Mouse (Mus musculus) stomach, embryonic 16.5 days (tissue): ENCODE data around the gene Ism2. TPM values are rescaled to one million over a fixed set of nuclear protein-coding genes. Genes with fewer than 3 reads are reported as not detected.

Experiments
- ATAC-seq: fragments of 200-750 bp; cut with Nextera tagmentation; 2 replicates; pipeline ENCODE4 v1.8.0; 2017; ENCODE audit warnings: moderate number of reproducible peaks, moderate TSS enrichment; ENCODE audit not compliant: insufficient read depth, low FRiP score
- H3K27ac ChIP-seq: fragments of 300-500 bp; sonication (generic); 2 replicates; pipeline ENCODE4 v1.5.1; 2014; ENCODE audit warnings: low read length
- H3K27me3 ChIP-seq: fragments of 300-500 bp; sonication (generic); 2 replicates; pipeline ENCODE4 v1.6.1; 2014; ENCODE audit warnings: low read length, control low read depth, mixed read lengths; ENCODE audit not compliant: control insufficient read depth, insufficient read depth
- H3K36me3 ChIP-seq: fragments of 300-500 bp; sonication (generic); 2 replicates; pipeline ENCODE4 v1.6.1; 2014; ENCODE audit warnings: low read length; ENCODE audit not compliant: control insufficient read depth, insufficient read depth
- H3K4me1 ChIP-seq: fragments of 300-500 bp; sonication (generic); 2 replicates; pipeline ENCODE4 v1.6.1; 2014; ENCODE audit warnings: low read length, control low read depth, mixed read lengths; ENCODE audit not compliant: control insufficient read depth, insufficient read depth
- H3K4me2 ChIP-seq: fragments of 300-500 bp; sonication (generic); 2 replicates; pipeline ENCODE4 v1.6.1; 2014; ENCODE audit warnings: low read depth, low read length, mixed read lengths
- H3K4me3 ChIP-seq: fragments of 300-500 bp; sonication (generic); replicated peaks from 2 replicates; pipeline ENCODE4 v1.5.1; 2014; ENCODE audit warnings: mild to moderate bottlenecking, low read length
- H3K9ac ChIP-seq: fragments of 300-500 bp; sonication (generic); 2 replicates; pipeline ENCODE4 v1.6.1; 2014; ENCODE audit warnings: low read length
- H3K9me3 ChIP-seq: fragments of 300-500 bp; sonication (generic); replicated peaks from 2 replicates; pipeline ENCODE4 v1.6.1; 2016; ENCODE audit warnings: low read length, control low read depth; ENCODE audit not compliant: control insufficient read depth
- WGBS: fragments of 180-500 bp; shearing (Covaris S2); extraction: QIAGEN DNeasy Blood & Tissue Kit; methylation state at CpG from one replicate; pipeline ENCODE4 v1.1.7; 2014; 5-methylcytosine and 5-hydroxymethylcytosine counted together
- microRNA-seq: library from miRNA; unstranded; fragments of <30 nt; microRNA quantifications from one replicate; pipeline ENCODE4, GENCODE M21; 2016
- polyA plus RNA-seq: library from polyadenylated mRNA; unstranded; fragments of >200 nt; fragmentation: Nextera tagmentation; extraction: Ambion mirVana; gene quantifications from 2 replicates; pipeline ENCODE4 v1.2.1, GENCODE M21; 2015

The Ism2 gene
- polyA plus RNA-seq, 1 experiment from 2014 or later: 0.53 TPM

DNA sequence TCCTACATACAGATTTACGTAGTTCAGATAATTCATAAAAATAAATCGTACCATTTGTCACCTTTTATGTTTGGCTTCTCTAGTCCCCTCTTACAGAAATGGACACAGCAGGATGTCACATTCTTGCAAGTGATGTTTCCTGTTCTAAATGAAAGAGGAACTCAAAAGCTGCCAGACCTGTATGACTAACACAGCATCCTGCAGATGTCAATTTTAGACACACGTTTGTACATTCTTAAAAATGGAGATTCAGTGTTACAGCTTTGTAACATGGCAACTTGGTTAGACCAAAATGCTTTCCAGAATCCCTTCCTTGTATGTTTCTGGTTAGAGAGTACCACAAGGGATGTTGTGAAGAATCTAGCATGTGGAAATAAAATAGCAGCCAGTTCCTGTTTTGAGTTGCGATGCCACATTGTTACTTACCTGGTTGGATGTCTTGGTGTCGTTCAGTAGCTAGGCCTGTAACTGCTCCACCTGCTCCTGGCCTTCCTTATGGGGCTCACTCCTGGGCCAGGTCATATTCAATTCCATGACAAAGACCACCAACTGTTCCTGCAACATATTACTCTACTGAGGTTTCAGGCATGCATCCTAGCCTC, 62.5 kb downstream of the Ism2 start:
- H3K4me3 ChIP-seq: no peak overlapping the region
- H3K4me1 ChIP-seq: no peaks in the 10 kb centered on the region
- WGBS: 76% methylated on average over 5 of the region's 5 CpGs
- H3K9ac ChIP-seq: no peak overlapping the region
- no peaks in the 10 kb centered on the region for H3K27me3 ChIP-seq
- no peak overlapping the region for H3K27ac ChIP-seq
- no peaks in the 10 kb centered on the region for H3K9me3 ChIP-seq
- H3K36me3 ChIP-seq: peaks cover 5% of the 10 kb centered on the region; the same call in 1 of the 2 replicates
- no peak for ATAC-seq
- H3K4me2 ChIP-seq: no peak overlapping the region

DNA sequence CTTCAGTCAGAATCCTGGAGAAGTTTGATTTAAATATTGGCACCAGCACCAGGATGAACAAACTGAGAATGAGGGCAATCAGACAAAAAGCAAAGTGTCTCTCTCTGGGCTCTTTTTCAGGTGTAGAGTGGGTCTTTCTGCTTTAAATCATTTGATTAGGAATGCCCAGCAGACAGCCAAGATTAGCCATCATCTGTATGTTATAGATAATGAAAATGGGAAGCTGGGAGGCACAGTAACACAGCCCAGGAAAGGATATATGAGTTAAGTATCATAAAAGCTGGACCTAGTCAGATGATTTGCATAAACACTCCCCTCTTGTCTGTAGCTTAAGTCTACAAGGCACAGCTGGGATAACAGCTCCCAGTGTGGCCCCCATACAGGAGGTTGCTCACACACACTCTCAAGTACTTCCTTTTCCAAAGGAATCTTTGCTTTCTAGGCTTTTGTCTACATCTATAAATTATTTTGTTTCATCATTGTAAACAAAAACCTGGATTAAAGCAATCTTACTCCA, 69.1 kb downstream of the Ism2 start:
- no peak overlapping the region for H3K9ac ChIP-seq
- no peaks in the 10 kb centered on the region for H3K9me3 ChIP-seq
- H3K4me2 ChIP-seq: no peak overlapping the region
- no peaks in the 10 kb centered on the region for H3K4me1 ChIP-seq
- ATAC-seq: no peak
- H3K4me3 ChIP-seq: no peak overlapping the region
- no peak overlapping the region for H3K27ac ChIP-seq
- H3K36me3 ChIP-seq: no peaks in the 10 kb centered on the region
- no peaks in the 10 kb centered on the region for H3K27me3 ChIP-seq

DNA sequence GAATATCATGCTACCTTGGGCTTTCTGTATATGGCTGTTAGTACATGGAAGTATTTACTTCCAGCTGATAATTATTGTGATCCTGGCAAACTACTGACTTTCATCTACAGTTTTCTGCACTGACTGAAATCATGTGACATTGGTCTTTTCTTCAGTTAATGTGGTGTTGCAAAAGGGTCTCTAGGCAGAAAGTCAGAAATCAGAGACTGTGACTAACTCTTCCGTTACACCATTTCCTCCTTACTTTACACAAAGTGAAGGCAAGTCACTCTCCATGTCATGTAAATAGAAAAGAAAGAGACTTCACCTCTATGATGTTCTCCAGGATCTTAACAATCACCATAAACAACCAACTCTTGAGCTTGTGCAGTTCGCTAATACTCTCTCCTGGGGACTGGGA, 69.9 kb downstream of the Ism2 start:
- ATAC-seq: no peak
- WGBS: 83% methylated on average over 2 of the region's 2 CpGs
- Histone ChIP-seq H3K9me3 (no peaks in the 10 kb centered on the region), H3K4me1 (no peaks in the 10 kb centered on the region), H3K36me3 (no peaks in the 10 kb centered on the region), H3K4me3 (no peak overlapping the region), H3K4me2 (no peak overlapping the region), H3K9ac (no peak overlapping the region), H3K27me3 (no peaks in the 10 kb centered on the region), H3K27ac (no peak overlapping the region)

Small RNA genes within 50 kb of the gene (microRNA-seq; reads per million reads assigned to microRNA genes)
- gene Gm47293: not detected

Other genes starting within 250 kb of the Ism2 start
- gene Ngb, start 197.2 kb downstream of the Ism2 start, polyA plus RNA-seq: 3.0 and 4.0 TPM in 2 replicates
- 40.4 and 40.6 TPM in 2 replicates for gene Gstz1, start 152.5 kb downstream of the Ism2 start, polyA plus RNA-seq
- gene Pomt2, start 151.7 kb downstream of the Ism2 start, polyA plus RNA-seq: 13.7 and 15.9 TPM in 2 replicates
- gene Samd15, start 100.0 kb downstream of the Ism2 start, polyA plus RNA-seq: 1.5 and 2.3 TPM in 2 replicates
- 2.3 and 2.8 TPM in 2 replicates for gene Tmed8, start 99.3 kb downstream of the Ism2 start, polyA plus RNA-seq
- 0.35 and 0.43 TPM in 2 replicates for gene Noxred1, start 61.0 kb downstream of the Ism2 start, polyA plus RNA-seq
- 36.3 and 37.8 TPM in 2 replicates for gene Vipas39, start 33.4 kb downstream of the Ism2 start, polyA plus RNA-seq
- 190 and 202 TPM in 2 replicates for gene Ahsa1, start 33.2 kb downstream of the Ism2 start, polyA plus RNA-seq
- gene Sptlc2, start 88.7 kb upstream of the Ism2 start, polyA plus RNA-seq: 98.7 and 101 TPM in 2 replicates
- 259 and 291 TPM in 2 replicates for gene Slirp, start 144.2 kb upstream of the Ism2 start, polyA plus RNA-seq
- 50.3 and 51.6 TPM in 2 replicates for gene Alkbh1, start 144.3 kb upstream of the Ism2 start, polyA plus RNA-seq
- 105 and 110 TPM in 2 replicates for gene Snw1, start 172.6 kb upstream of the Ism2 start, polyA plus RNA-seq
- not detected in 2 replicates for gene Gm5788, start 195.0 kb upstream of the Ism2 start, polyA plus RNA-seq
- not detected in 2 replicates for gene Gm8300, start 214.6 kb upstream of the Ism2 start, polyA plus RNA-seq